Mouse (Mus musculus) midbrain, embryonic 11.5 days (tissue): ENCODE measurements at regions not wholly inside any gene's neighbourhood (a gene's known extent, or its start where the extent isn't known, plus 50 kb on each side); places are given as distances from the start of the nearest gene placed in this dataset.

ENCODE experiments used
- ATAC-seq: fragments of 200-750 bp; cut with Nextera tagmentation; 2 replicates; pipeline ENCODE4 v1.8.0; 2017; ENCODE audit warnings: moderate TSS enrichment, moderate library complexity; ENCODE audit not compliant: low FRiP score
- DNase-seq: peaks from one replicate; pipeline ENCODE4 v3.0.0; 2015; ENCODE audit warnings: low spot score; ENCODE audit errors: missing footprints
- H3K27ac ChIP-seq: fragments of 300-500 bp; sonication (generic); 2 replicates; pipeline ENCODE4 v1.5.1; 2014; ENCODE audit warnings: low read depth, low read length
- H3K27me3 ChIP-seq: fragments of 300-500 bp; sonication (generic); 2 replicates; pipeline ENCODE4 v1.6.1; 2014; ENCODE audit warnings: mild to moderate bottlenecking, low read length, moderate library complexity, mixed read lengths; ENCODE audit not compliant: control insufficient read depth, insufficient read depth
- H3K36me3 ChIP-seq: fragments of 300-500 bp; sonication (generic); 2 replicates; pipeline ENCODE4 v1.6.1; 2014; ENCODE audit warnings: mild to moderate bottlenecking, low read length, moderate library complexity, mixed read lengths; ENCODE audit not compliant: control insufficient read depth, insufficient read depth
- H3K4me1 ChIP-seq: fragments of 300-500 bp; sonication (generic); 2 replicates; pipeline ENCODE4 v1.6.1; 2014; ENCODE audit warnings: low read length; ENCODE audit not compliant: control insufficient read depth, insufficient read depth
- H3K4me2 ChIP-seq: fragments of 300-500 bp; sonication (generic); 2 replicates; pipeline ENCODE4 v1.6.1; 2014; ENCODE audit warnings: mild to moderate bottlenecking, moderate library complexity
- H3K4me3 ChIP-seq: fragments of 300-500 bp; sonication (generic); 2 replicates; pipeline ENCODE4 v1.5.1; 2014; ENCODE audit warnings: low read depth, low read length
- H3K9ac ChIP-seq: fragments of 300-500 bp; sonication (generic); 2 replicates; pipeline ENCODE4 v1.6.1; 2014; ENCODE audit warnings: low read length
- H3K9me3 ChIP-seq: fragments of 300-500 bp; sonication (generic); 2 replicates; pipeline ENCODE4 v1.6.1; 2016; ENCODE audit warnings: low read length; ENCODE audit not compliant: control insufficient read depth
- WGBS: fragments of 180-500 bp; shearing (Covaris S2); extraction: QIAGEN DNeasy Blood & Tissue Kit; methylation state at CpG from one replicate; pipeline ENCODE4 v1.1.7; 2014; 5-methylcytosine and 5-hydroxymethylcytosine counted together

DNA sequence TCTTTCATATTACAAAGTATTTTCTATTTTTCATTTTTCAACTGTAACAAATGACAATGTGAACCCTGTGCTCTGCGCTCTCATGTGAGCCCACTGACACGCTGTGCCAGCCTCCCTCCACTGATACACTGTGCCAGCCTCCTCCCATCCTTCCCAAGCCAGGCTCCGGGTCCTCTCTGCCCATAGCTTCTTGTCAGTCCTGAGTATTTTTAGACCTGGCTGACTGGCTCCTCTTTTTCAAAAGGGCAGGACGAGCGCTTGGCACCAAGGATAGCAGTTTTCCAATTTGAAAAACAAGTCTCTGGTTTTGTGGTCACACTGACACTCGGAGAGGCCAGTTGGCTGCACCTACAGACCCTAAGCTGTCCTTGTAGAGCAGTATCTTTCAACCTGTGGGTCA, 96.7 kb upstream of the Rgma start:
- Histone ChIP-seq H3K4me2 (no peak overlapping the region), H3K27ac (no peak overlapping the region), H3K27me3 (no peaks in the 10 kb centered on the region), H3K9ac (no peak overlapping the region), H3K4me1 (no peaks in the 10 kb centered on the region), H3K36me3 (no peaks in the 10 kb centered on the region), H3K9me3 (peaks cover 4% of the 10 kb centered on the region; the same call in 1 of the 2 replicates), H3K4me3 (no peak overlapping the region)
- WGBS: 86% methylated on average over 6 of the region's 6 CpGs
- no peak for DNase-seq
- no peak for ATAC-seq

DNA sequence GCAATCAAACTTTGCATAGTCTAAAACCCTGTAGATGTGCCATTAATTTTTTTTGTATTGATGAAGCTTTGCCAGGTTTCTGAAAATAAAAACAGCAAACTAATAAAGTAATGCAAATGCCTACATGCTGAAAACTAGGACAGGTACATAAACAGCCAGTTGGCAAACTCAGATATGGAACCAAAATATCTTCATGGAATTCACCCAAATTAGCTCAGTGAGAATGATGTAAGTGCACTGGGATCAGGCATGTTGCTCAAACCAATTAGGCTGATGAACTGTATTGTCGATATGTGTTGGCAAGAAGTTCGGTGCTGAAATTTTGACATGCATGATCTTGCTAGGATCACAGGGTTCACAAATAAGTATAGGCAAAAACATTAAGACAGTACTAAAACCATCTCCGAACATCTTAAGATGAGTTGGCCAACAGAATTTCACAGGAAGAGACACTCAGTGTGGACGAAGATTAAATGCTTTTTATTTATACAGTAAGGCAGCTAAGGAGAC, 95.3 kb upstream of the Rgma start:
- no peak overlapping the region for H3K27ac ChIP-seq
- H3K9ac ChIP-seq: no peak overlapping the region
- 93% methylated on average over 4 of the region's 4 CpGs for WGBS
- no peak overlapping the region for H3K4me2 ChIP-seq
- DNase-seq (no peak), ATAC-seq (no peak)
- no peak overlapping the region for H3K4me3 ChIP-seq
- no peaks in the 10 kb centered on the region for H3K36me3 ChIP-seq
- H3K9me3 ChIP-seq: no peaks in the 10 kb centered on the region
- H3K27me3 ChIP-seq: no peaks in the 10 kb centered on the region
- no peaks in the 10 kb centered on the region for H3K4me1 ChIP-seq

- DNase-seq: no peak
- Histone ChIP-seq H3K4me1 (no peaks in the 10 kb centered on the region), H3K27ac (no peak overlapping the region), H3K36me3 (no peaks in the 10 kb centered on the region), H3K9ac (no peak overlapping the region), H3K9me3 (no peaks in the 10 kb centered on the region), H3K4me2 (no peak overlapping the region), H3K27me3 (no peaks in the 10 kb centered on the region), H3K4me3 (no peak overlapping the region)
- no peak for ATAC-seq
- WGBS: 90% methylated on average over 5 of the region's 5 CpGs
These were observed 89.1 kb upstream of the Rgma start for GRCm38 (mm10) chr7:73286244-73286643.

GRCm38 (mm10) chr7:73293337-73293736, 82.0 kb upstream of the Rgma start:
- no peaks in the 10 kb centered on the region for H3K9me3 ChIP-seq
- no peak overlapping the region for H3K4me3 ChIP-seq
- no peak overlapping the region for H3K27ac ChIP-seq
- no peaks in the 10 kb centered on the region for H3K27me3 ChIP-seq
- no peaks in the 10 kb centered on the region for H3K4me1 ChIP-seq
- no peak overlapping the region for H3K9ac ChIP-seq
- no peak for ATAC-seq
- no peaks in the 10 kb centered on the region for H3K36me3 ChIP-seq
- 54% methylated on average over 4 of the region's 4 CpGs for WGBS
- H3K4me2 ChIP-seq: no peak overlapping the region
- DNase-seq: no peak

DNA sequence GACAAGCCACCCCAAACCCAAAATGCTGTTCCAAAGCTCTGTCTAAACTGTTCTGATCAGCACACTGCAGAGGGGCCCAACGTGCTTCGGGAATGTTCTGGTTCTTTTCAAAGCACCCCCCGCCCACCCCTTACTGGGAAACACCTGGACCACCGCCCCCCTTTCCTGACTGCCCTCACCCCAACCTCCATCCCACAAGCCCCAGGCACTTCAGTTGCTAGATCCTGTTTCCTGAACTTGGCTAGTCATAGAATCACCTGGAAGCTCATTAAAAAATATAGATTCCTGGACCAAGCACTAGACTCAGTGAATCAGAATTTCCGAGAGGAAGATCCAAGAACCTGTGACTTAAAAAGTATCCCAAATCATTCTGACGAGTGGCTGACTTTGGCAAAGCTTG, 80.9 kb upstream of the Rgma start:
- Histone ChIP-seq H3K27me3 (no peaks in the 10 kb centered on the region), H3K4me3 (no peak overlapping the region), H3K4me1 (no peaks in the 10 kb centered on the region), H3K4me2 (no peak overlapping the region), H3K9ac (no peak overlapping the region), H3K27ac (no peak overlapping the region), H3K36me3 (no peaks in the 10 kb centered on the region), H3K9me3 (no peaks in the 10 kb centered on the region)
- no peak for ATAC-seq
- WGBS: 88% methylated on average over 6 of the region's 6 CpGs
- DNase-seq: no peak

DNA sequence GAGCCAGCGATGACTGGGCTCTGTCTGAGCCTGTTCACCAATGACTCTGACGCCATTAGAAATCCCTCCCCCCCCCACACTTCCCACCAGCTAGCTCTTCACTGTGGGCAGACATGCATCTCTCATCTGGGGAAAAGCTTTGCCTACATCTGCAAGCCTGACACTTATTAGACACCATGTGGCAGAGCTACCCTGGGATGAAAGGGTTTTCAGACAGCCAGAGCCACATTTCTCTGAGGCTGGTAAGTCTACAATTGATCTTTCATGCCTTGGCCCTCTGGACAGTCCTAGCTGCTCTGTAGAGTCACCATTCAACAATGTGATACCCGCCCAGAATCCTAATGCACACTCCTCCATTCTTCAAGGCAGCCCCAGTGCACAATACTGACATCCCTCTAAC, 72.8 kb upstream of the Rgma start:
- no peaks in the 10 kb centered on the region for H3K9me3 ChIP-seq
- no peak overlapping the region for H3K9ac ChIP-seq
- no peaks in the 10 kb centered on the region for H3K36me3 ChIP-seq
- ATAC-seq: peak; percentile 76
- H3K4me1 ChIP-seq: peaks cover 41% of the 10 kb centered on the region
- H3K27ac ChIP-seq: peak overlapping the region; percentile 70
- H3K4me3 ChIP-seq: no peak overlapping the region
- H3K27me3 ChIP-seq: no peaks in the 10 kb centered on the region
- peak; percentile 90 for DNase-seq
- H3K4me2 ChIP-seq: no peak overlapping the region
- WGBS: 34% methylated on average over 3 of the region's 3 CpGs

DNA sequence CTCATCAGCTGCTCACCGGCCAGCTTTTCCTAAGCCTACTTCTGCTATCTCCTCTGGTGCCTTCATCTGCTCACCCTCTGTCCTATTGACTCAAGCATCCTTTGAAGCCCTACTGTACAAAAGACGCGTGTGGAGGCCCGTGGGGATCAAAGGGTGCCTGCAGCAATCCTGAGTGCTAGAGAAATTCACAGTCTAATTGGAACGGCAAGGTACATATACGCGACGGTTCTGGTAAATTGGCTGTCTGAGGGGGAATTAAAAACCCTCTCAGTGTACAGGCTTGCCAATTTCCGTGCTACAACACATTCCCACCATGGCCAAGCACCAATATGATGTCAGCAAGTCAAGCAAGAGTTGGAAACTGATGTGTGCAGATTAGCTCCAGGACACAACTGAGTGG, 71.5 kb upstream of the Rgma start:
- H3K4me3 ChIP-seq: no peak overlapping the region
- no peaks in the 10 kb centered on the region for H3K36me3 ChIP-seq
- DNase-seq: peak; percentile 90
- H3K27me3 ChIP-seq: no peaks in the 10 kb centered on the region
- WGBS: 12% methylated on average over 9 of the region's 9 CpGs
- H3K4me2 ChIP-seq: no peak overlapping the region
- peaks cover 49% of the 10 kb centered on the region for H3K4me1 ChIP-seq
- H3K9ac ChIP-seq: no peak overlapping the region
- H3K27ac ChIP-seq: peak overlapping the region; percentile 55
- no peaks in the 10 kb centered on the region for H3K9me3 ChIP-seq
- ATAC-seq: no peak

- 2% methylated on average over 9 of the region's 9 CpGs for WGBS
- no peak overlapping the region for H3K4me3 ChIP-seq
- ATAC-seq: peak; percentile 84
- peaks cover 49% of the 10 kb centered on the region for H3K4me1 ChIP-seq
- peak overlapping the region; percentile 22; the same call in 1 of the 2 replicates for H3K4me2 ChIP-seq
- H3K9ac ChIP-seq: no peak overlapping the region
- no peaks in the 10 kb centered on the region for H3K36me3 ChIP-seq
- H3K9me3 ChIP-seq: no peaks in the 10 kb centered on the region
- peak; percentile 94 for DNase-seq
- no peaks in the 10 kb centered on the region for H3K27me3 ChIP-seq
- peak overlapping the region; percentile 52 for H3K27ac ChIP-seq
These were observed 70.5 kb upstream of the Rgma start for GRCm38 (mm10) chr7:73304799-73305198.

- Histone ChIP-seq H3K27ac (peak overlapping the region; percentile 52), H3K27me3 (no peaks in the 10 kb centered on the region), H3K9me3 (no peaks in the 10 kb centered on the region), H3K4me3 (no peak overlapping the region), H3K9ac (peak overlapping the region; percentile 34; the same call in 1 of the 2 replicates), H3K4me2 (peak overlapping the region; percentile 12; the same call in 1 of the 2 replicates), H3K4me1 (peaks cover 49% of the 10 kb centered on the region), H3K36me3 (no peaks in the 10 kb centered on the region)
- ATAC-seq (no peak), DNase-seq (peak; percentile 94)
- WGBS: 10% methylated on average over 14 of the region's 14 CpGs
These were observed 69.9 kb upstream of the Rgma start for GRCm38 (mm10) chr7:73305286-73305975.
